Mouse (Mus musculus) spleen, adult 2 months (tissue): ENCODE data around the gene Hic1. TPM values are rescaled to one million over a fixed set of nuclear protein-coding genes. Genes with fewer than 3 reads are reported as not detected.

Experiments used
- DNase-seq, 2 experiments: peaks; one replicate each; pipeline versions ENCODE4 v3.0.0 to v3.0.0-alpha.2; 2012 to 2021; ENCODE audit warnings: low spot score in 2 of 2, low read depth in 1 of 2
- H3K27ac ChIP-seq: fragments of 200-500 bp; 2 replicates; pipeline ENCODE4 v1.5.1; 2012; ENCODE audit warnings: low read length, inconsistent platforms; ENCODE audit not compliant: insufficient read depth
- H3K27me3 ChIP-seq: fragments of 200-500 bp; 2 replicates; pipeline ENCODE4 v1.6.1; 2012; ENCODE audit warnings: mild to moderate bottlenecking, moderate library complexity, low read length, inconsistent platforms; ENCODE audit not compliant: control insufficient read depth, insufficient read depth
- H3K36me3 ChIP-seq: fragments of 200-500 bp; 2 replicates; pipeline ENCODE4 v1.6.1; 2012; ENCODE audit warnings: mild to moderate bottlenecking, low read length, inconsistent platforms; ENCODE audit not compliant: control insufficient read depth, insufficient read depth
- H3K4me1 ChIP-seq: fragments of 200-500 bp; 2 replicates; pipeline ENCODE4 v1.6.1; 2011; ENCODE audit warnings: inconsistent platforms; ENCODE audit not compliant: control insufficient read depth, insufficient read depth, insufficient read length
- H3K4me3 ChIP-seq: fragments of 200-500 bp; 2 replicates; pipeline ENCODE4 v1.5.1; 2011; ENCODE audit warnings: mild to moderate bottlenecking, inconsistent platforms; ENCODE audit not compliant: insufficient read depth, insufficient read length; ENCODE audit errors: extremely low read depth
- CTCF ChIP-seq: fragments of 200-500 bp; IDR thresholded peaks from 2 replicates; pipeline ENCODE4 v1.5.1; 2011; ENCODE audit warnings: mild to moderate bottlenecking, inconsistent platforms; ENCODE audit not compliant: insufficient read depth, insufficient read length, insufficient replicate concordance; ENCODE audit errors: extremely low read depth
- POLR2A ChIP-seq: fragments of 200-500 bp; IDR thresholded peaks from 2 replicates; pipeline ENCODE4 v1.6.1; 2011; ENCODE audit warnings: low read depth, low read length, inconsistent platforms
- WGBS: fragments of 180-500 bp; shearing (Covaris S2); methylation state at CpG from one replicate; pipeline ENCODE4 v1.1.7; 2018; 5-methylcytosine and 5-hydroxymethylcytosine counted together
- polyA plus RNA-seq: library from polyadenylated mRNA; depleted of rRNA; stranded (reverse); fragments of >200 nt; gene quantifications from 2 replicates; pipeline ENCODE4 v1.2.3, GENCODE M21; 2012

The Hic1 gene
- polyA plus RNA-seq, 1 experiment, result 9.2 TPM

- no peak overlapping the region for H3K27ac ChIP-seq
- peaks cover 2% of the 10 kb centered on the region for H3K36me3 ChIP-seq
- TF ChIP-seq POLR2A (no peak), CTCF (no peak)
- DNase-seq, result no peak
- 76% methylated on average over 5 of the region's 5 CpGs for WGBS
- no peaks in the 10 kb centered on the region for H3K27me3 ChIP-seq
- H3K4me1 ChIP-seq, result peaks cover 6% of the 10 kb centered on the region; the same call in 1 of the 2 replicates
- H3K4me3 ChIP-seq, result no peak overlapping the region
These were observed 37.0 kb downstream of the Hic1 start for GRCm38 (mm10) chr11:75132278-75132677.

GRCm38 (mm10) chr11:75131300-75131699 lies 38.0 kb downstream of the Hic1 start:
- Histone ChIP-seq H3K27ac (no peak overlapping the region), H3K4me1 (no peaks in the 10 kb centered on the region), H3K36me3 (peaks cover 2% of the 10 kb centered on the region), H3K27me3 (no peaks in the 10 kb centered on the region), H3K4me3 (no peak overlapping the region)
- no peak for DNase-seq
- no peak for TF ChIP-seq CTCF
- no peak for TF ChIP-seq POLR2A
- 72% methylated on average over 4 of the region's 4 CpGs for WGBS

GRCm38 (mm10) chr11:75129481-75129880 lies 39.8 kb downstream of the Hic1 start:
- H3K4me1 ChIP-seq, result no peaks in the 10 kb centered on the region
- TF ChIP-seq POLR2A, result no peak
- no peak for TF ChIP-seq CTCF
- no peaks in the 10 kb centered on the region for H3K27me3 ChIP-seq
- WGBS, result 96% methylated on average over 6 of the region's 6 CpGs
- H3K4me3 ChIP-seq, result no peak overlapping the region
- peaks cover 2% of the 10 kb centered on the region for H3K36me3 ChIP-seq
- no peak overlapping the region for H3K27ac ChIP-seq
- DNase-seq, result no peak

GRCm38 (mm10) chr11:75126384-75126783 lies 42.9 kb downstream of the Hic1 start:
- Histone ChIP-seq H3K36me3 (peaks cover 2% of the 10 kb centered on the region), H3K4me1 (no peaks in the 10 kb centered on the region), H3K27ac (no peak overlapping the region), H3K4me3 (no peak overlapping the region), H3K27me3 (no peaks in the 10 kb centered on the region)
- no peak for TF ChIP-seq POLR2A
- no peak for TF ChIP-seq CTCF
- DNase-seq, result no peak
- WGBS, result 91% methylated on average over 3 of the region's 3 CpGs

DNA sequence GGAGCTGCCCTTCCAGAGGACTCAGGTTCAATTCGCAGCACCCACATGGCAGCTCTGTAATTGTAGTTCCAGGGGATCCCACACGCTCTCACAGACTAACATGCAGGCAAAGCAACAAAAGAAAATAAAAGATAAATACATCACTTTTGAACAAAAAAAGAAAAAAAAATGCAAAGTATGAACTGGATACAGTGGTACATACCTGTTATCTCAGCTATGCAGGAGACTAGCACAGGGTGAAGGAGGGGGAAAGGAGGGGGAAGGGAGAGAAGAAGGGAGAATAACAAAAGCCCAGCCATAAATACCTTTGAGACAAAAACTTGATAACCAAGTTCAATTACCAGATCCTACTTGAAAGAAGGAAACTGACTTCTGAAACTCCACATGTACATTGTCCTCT lies 44.9 kb downstream of the Hic1 start:
- DNase-seq, result no peak
- TF ChIP-seq CTCF, result no peak
- TF ChIP-seq POLR2A, result no peak
- Histone ChIP-seq H3K36me3 (peaks cover 2% of the 10 kb centered on the region), H3K4me3 (no peak overlapping the region), H3K4me1 (no peaks in the 10 kb centered on the region), H3K27ac (no peak overlapping the region), H3K27me3 (no peaks in the 10 kb centered on the region)
- 92% methylated on average over 2 of the region's 2 CpGs for WGBS

- DNase-seq, result no peak
- H3K4me1 ChIP-seq, result no peaks in the 10 kb centered on the region
- H3K27ac ChIP-seq, result no peak overlapping the region
- TF ChIP-seq POLR2A (no peak), CTCF (no peak)
- 61% methylated on average over 1 of the region's 1 CpGs for WGBS
- no peaks in the 10 kb centered on the region; the same call in 1 of the 2 replicates for H3K36me3 ChIP-seq
- no peak overlapping the region for H3K4me3 ChIP-seq
- no peaks in the 10 kb centered on the region for H3K27me3 ChIP-seq
These were observed 48.0 kb downstream of the Hic1 start for GRCm38 (mm10) chr11:75121348-75121747.

DNA sequence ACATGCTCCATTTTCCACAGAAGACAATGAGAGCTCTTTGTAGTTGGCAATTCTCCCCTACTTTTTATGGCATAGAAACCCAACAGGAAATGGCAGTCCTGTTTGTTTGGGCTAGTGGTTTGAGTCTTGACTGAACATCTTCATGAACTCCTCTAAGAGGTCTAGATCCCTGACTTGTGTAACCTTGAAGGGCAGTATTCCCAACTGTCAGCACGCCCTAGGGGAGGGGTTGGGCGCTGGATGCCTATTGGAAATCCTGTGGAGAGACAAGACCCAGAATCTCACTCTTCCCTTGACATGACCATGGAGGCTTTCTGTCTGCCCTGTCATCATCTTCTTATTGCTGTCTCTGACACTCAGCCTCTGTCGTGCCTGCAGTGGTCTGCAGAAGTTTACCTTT lies 49.5 kb downstream of the Hic1 start:
- H3K27ac ChIP-seq, result no peak overlapping the region
- TF ChIP-seq CTCF, result no peak

More for the DNA sequence above, 49.5 kb downstream of the Hic1 start:
- WGBS, result 93% methylated on average over 3 of the region's 3 CpGs
- no peak overlapping the region for H3K4me3 ChIP-seq
- DNase-seq, result no peak
- H3K27me3 ChIP-seq, result no peaks in the 10 kb centered on the region
- H3K36me3 ChIP-seq, result no peaks in the 10 kb centered on the region; the same call in 1 of the 2 replicates
- H3K4me1 ChIP-seq, result no peaks in the 10 kb centered on the region
